Mouse (Mus musculus) brain, adult 2 months (tissue): ENCODE measurements at regions not wholly inside any gene's neighbourhood (a gene's known extent, or its start where the extent isn't known, plus 50 kb on each side); places are given as distances from the start of the nearest gene placed in this dataset.

ENCODE experiments used
- DNase-seq: peaks from one replicate; pipeline ENCODE4 v3.0.0; 2011; ENCODE audit warnings: low read depth, low spot score

DNA sequence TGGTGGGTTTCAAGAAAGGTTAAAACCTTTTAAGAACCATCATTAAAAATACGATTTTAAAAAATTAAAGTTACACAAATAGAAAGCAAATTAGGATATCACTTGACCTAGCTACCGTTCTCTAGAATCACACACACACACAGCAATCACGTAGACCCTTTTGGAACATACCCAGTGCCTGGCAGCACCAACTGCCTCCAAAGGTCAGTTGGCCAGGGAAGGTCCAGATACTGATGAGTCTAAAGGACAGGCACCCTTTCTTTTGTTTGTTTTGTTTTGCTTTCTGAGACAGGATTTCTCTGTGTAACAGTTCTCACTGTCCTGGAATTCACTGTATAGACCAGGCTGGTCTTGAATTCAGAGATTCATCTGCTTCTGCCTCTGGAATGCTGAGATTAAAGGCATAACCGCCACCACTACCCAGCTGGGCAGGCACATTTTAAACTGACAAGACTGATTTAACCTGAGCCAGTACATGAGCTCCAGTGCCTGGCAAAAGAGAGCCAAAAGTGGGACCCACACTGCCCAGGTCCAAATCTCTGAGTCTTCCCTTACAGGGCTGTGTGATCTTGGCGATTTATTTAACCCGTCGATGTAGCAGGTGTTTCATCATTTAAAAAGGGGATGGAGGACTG is 353.0 kb downstream of the Pmp22 start:
- DNase-seq: no peak

GRCm38 (mm10) chr11:63482593-63482992 is 353.8 kb downstream of the Pmp22 start:
- DNase-seq: no peak

DNA sequence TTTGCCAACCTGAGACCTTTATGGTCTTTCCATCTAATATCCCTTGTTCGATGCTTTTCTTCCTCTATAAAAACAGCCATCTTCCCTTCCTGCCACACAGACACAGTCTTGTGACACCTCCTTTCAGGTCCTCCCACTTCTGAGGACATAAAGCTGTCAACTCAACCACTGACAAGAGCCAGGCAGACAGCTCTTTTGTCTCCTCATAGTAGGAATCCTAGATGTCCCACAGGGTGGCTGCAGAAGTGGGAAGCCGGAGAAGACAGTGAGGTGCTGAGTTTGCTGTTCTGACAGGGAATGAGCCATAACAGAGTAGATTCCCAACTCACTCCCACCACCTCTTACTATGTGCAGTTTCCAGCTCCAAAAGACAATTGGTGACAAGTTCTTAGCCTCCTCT is 358.4 kb downstream of the Pmp22 start:
- DNase-seq: no peak

DNA sequence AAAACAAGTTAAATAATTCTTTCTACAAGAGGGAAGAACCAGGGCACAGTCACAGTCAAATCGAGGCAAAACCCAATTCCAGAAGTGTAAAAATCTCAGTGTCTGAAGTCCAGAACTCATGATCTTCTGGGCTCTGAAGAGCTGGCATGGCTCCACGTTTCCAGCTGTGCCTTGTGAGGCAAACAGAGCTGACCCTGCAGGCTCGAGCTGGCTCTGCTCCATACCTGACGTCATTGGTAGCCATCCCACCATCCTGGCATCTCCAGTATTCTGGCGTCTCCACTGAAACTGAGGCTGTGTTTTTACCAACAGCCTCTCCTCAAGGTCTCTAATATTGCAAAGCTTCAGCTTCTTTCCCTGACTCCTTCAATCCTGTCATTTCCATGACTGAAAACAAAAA is 373.4 kb downstream of the Pmp22 start:
- DNase-seq: peak; percentile 73

- no peak for DNase-seq
These were observed 378.6 kb downstream of the Pmp22 start for GRCm38 (mm10) chr11:63507387-63507786.

DNA sequence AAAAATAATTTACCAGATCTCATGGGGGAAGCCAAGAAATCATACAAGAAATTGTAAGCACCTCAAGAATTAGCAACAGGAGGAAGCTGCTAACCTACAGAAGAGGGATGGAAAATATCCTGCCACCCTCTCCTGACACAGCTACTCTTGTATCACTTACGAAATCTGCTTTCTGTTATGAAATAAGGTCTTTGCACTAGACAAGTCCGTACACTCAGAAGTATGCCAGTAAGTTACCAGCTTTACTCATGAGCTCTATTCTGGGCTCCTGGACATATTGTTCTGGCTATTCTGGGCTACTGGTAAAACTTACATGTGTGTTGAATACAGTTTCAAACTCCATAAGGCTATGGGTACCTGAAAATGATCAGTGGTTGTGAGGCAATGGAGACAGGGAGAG is 379.9 kb downstream of the Pmp22 start:
- DNase-seq: peak; percentile 8

DNA sequence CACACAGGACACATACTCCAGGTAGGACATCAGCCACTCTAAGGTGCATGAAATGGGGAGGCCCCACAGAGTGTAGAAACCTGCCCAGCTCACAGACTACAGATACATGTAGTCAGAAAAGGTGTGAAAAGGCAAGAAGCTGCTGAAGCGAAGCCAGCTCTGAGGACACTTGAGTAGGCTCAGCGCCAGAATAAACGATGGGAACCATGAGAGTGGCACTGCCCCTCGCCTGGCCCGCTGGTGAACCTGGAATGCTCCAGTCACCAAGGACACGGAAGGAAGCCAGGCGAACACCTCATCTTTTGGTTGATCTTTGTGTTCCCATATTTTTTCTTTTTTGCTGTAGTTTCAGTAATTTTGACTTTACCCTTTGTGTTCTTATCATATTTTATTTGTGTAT is 381.8 kb downstream of the Pmp22 start:
- no peak for DNase-seq

- DNase-seq: peak; percentile 48
These were observed 385.8 kb downstream of the Pmp22 start for GRCm38 (mm10) chr11:63514615-63515014.

DNA sequence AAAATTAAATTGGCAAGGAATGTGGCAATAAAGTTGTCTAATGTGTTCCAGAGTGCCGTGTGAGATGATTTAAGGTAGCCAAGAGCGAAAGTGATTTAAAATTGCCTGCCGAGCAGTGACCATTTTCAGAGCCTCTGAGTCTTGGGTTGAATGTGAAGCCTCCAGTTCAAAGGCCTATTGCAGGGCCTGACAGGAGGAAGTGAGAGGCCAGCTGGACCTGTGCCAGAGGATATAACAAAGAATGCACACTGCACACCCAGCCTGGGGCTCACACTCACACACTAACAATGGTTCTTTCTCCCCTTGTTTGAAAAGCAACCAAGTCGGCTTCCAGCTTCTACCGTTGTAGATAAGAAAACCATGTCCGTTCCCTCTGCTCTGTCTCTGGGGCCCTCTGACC is 390.1 kb downstream of the Pmp22 start:
- DNase-seq: peak; percentile 91

DNA sequence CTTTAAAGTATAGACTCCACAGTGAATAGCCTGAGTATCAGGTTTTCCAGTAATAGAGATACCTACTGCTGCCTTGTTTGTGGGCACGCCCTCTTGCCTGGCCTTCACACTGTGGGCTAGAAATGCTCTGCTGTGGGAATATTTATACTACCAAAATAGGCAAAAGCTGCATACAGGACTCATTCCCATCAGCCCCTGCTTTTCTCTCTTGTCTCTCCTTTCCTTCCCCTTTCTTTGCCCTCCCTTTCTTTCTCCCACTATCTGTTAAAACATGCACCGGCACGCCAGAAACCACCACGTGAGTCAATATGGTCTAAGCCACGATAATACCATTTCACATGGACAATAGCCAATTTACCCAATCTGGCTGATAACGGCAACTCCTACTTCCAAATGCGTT is 395.5 kb downstream of the Pmp22 start:
- DNase-seq: no peak

GRCm38 (mm10) chr11:63525431-63525830 is 396.6 kb downstream of the Pmp22 start:
- DNase-seq: no peak

- no peak for DNase-seq
These were observed 396.1 kb downstream of the Hs3st3b1 start for GRCm38 (mm10) chr11:63525956-63526355.

DNA sequence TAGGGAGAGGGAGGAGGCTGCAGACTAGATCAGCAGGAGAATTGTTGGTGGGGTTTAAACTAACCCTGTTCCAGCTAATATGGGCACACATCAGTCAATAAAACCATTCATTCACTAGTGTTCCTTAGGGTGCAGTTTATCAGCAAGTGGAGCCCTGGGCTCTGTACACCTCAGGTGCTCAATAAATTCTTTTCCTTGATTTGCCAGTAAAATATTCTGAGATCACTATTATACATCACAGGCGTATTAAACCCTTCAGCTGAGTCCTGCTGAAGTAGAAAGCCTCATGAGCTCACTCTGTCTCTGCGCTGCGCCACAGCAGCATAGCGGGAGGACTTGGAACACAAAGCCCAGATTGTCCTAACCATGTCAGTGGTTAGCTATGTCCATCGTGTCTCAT is 389.3 kb downstream of the Hs3st3b1 start:
- DNase-seq: peak; percentile 46

- DNase-seq: no peak
These were observed 388.4 kb downstream of the Hs3st3b1 start for GRCm38 (mm10) chr11:63533555-63534200.

GRCm38 (mm10) chr11:63537693-63538092 is 384.4 kb downstream of the Hs3st3b1 start:
- DNase-seq: peak; percentile 45

- no peak for DNase-seq
These were observed 378.0 kb downstream of the Hs3st3b1 start for GRCm38 (mm10) chr11:63543971-63544696.

- DNase-seq: peak; percentile 64
These were observed 376.6 kb downstream of the Hs3st3b1 start for GRCm38 (mm10) chr11:63545516-63545915.

GRCm38 (mm10) chr11:63560466-63560865 is 361.6 kb downstream of the Hs3st3b1 start:
- no peak for DNase-seq

GRCm38 (mm10) chr11:63562696-63563095 is 359.4 kb downstream of the Hs3st3b1 start:
- no peak for DNase-seq

DNA sequence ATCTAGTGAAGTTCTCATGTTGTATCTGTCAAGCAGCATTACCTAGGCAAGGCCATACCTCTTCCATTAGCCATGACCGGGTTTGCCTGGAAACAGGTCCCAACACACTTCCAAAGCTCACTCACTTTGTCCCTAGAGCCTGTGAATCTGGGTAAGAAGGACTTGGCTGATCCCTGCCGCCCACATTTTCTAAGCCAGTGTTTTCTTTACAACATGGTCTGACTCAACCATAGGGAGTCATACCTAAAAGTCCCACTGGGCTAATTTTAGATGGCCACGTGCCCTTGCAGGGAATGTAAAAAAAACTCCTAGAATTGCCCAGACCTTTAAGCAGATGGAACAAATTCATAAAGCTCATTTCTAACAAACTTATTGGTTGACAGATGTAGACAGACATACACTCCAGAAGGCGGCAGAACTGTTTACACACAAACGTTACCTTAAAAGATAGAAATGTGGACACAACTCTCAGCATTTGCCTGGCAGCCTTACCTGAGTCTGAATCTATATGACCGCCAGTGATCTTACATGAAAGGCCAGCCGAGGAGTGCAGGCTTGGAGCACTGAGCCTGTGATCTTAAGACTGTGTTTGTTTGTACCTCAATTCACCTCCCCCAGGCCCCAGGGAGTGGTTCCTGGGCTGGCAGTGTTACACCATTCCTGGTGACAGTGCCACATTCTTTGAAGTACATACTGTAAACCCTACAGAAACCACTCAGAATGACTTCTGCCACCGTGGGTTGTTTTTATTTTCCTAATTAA is 356.4 kb downstream of the Hs3st3b1 start:
- peak; percentile 66 for DNase-seq

DNA sequence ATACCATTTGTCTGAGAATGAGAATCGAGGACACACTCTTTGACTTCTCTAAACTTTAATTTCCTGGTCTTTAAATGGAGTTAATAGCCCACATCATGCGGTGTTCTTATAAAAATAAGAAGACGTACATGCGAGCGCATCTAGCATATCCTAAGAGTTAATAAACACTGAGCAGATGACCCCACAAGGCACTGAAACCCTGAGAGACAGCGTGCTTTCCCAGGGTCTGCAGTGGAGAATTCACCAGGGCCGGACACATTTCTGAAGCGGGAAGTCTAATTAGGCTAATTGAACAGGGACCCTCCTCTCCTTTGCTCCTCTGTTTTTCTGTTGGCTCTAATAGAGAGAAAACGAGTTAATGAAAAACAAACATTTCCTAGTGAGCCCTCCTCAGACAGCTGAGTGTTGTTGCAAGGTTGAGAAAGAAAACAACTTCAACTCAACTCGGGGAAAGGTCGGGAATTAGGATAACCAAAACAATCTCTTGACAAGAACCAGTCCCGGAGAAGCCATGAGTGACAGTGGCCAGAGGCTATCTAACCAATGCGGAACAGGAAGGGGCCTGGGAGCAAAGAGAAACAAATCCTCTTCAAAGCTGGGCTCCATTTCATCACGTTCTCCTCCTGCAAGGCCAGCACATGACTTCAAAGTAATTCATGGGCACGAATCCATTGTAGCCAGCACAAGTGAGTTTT is 352.2 kb downstream of the Hs3st3b1 start:
- no peak for DNase-seq

DNA sequence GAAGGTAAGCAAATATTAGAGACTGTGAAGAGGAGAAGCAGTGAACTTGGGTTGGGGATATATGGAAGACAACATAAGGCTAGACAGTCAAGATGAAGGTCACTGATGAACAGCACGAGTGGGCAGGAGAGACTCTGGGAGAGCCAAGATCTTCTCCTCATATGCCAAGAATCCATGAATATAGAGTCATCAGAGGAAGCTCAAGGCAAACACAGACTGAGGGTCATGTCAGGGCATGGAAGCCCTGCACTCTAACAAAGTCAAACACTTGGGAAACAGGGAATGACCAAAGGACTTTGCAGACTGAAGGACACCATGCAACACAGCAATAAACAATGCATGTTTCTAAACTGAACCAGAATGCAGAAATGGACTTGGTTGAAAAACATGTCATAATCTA is 351.4 kb downstream of the Hs3st3b1 start:
- no peak for DNase-seq
